Comparison of ENCODE assay signal across 8 mouse cellular contexts in the genomic region with DNA sequence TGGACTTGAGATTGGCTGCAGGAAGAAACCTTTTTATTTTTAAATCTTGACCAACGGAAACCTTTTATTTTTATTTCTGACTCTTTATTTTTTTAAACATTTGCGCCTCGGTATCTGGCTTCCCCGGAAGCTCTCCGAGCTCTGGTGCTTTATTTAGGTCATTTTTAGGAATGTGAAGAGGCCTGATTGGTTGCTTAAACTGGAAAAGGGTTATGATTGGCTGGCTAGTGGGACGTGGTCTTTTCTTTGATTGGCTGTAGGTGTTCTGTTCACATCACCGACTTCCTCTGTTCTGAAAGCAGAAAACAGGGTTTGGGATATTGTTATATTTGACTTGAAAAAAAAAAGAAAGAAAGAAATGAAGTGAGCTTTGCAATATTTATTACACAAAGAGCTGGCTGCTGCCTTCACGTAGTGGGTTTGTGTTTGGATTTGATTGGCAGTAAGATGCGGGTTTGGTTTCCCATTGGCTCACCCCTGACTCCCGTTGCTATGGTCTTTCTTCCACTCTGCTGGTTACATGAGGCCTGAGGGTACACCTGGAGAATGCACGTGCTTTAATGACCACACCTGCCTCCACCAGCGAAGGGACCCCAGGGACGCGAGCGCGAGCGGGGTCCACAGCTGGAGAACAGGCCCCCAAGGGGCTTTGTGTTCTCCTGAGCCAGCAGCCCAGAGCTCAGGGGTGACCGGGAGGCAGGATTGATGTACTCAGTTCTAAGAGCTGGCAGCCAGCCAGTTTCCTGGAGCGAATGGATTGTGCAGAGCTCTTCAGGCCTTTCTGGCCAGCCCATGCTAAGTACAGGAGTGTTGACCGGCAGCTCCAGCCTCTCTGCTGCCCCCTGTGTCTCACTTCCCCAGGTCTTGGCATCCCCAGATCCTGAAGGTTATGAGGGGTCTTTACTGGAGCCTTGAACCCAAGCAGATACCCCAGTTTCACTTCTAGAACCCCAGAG. TPM values are rescaled to one million over a fixed set of nuclear protein-coding genes. Genes with fewer than 3 reads are reported as not detected.
DNase-seq lines count a peak whose midpoint lies in the region; ATAC-seq lines count a peak whose summit lies in the region.

No protein-coding gene starts in this region.

- H3K9me3 ChIP-seq in hindbrain, embryonic 16.5 days (ENCODE audit: control insufficient read depth, low read length): no peaks in the 10 kb centered on the region; the same call in 1 of the 2 replicates
- H3K9me3 ChIP-seq in midbrain, embryonic 15.5 days: no peaks in the 10 kb centered on the region

- peaks cover 4% of the 10 kb centered on the region for H3K36me3 ChIP-seq in hindbrain, embryonic 16.5 days (ENCODE audit: control insufficient read depth, insufficient read depth, low read length)
- H3K36me3 ChIP-seq in midbrain, embryonic 15.5 days (replicated peaks): no peaks in the 10 kb centered on the region

- H3K4me3 ChIP-seq in hindbrain, embryonic 16.5 days (ENCODE audit: low read length): peak overlapping the region; percentile 21; the same call in 1 of the 2 replicates
- 0 out of 2 replicates have a peak overlapping the region, but pooled peaks have one; percentile 6 for H3K4me3 ChIP-seq in midbrain, embryonic 15.5 days

- H3K27ac ChIP-seq in hindbrain, embryonic 16.5 days (ENCODE audit: low read depth, low read length): peak overlapping the region; percentile 89
- H3K27ac ChIP-seq in midbrain, embryonic 15.5 days: peak overlapping the region; percentile 82

- ATAC-seq in hindbrain, embryonic 16.5 days: peak; percentile 70
- peak; percentile 27 for ATAC-seq in midbrain, embryonic 15.5 days (replicated peaks)
- no peak for ATAC-seq in megakaryocyte, adult 5-6 weeks (ENCODE audit: poor library complexity, severe bottlenecking)
- no peak for ATAC-seq in granulocyte monocyte progenitor cell, adult 5-6 weeks (replicated peaks; ENCODE audit: poor library complexity, severe bottlenecking)

- 30% methylated on average over 20 of the region's 20 CpGs for WGBS in hindbrain, embryonic 16.5 days
- WGBS in midbrain, embryonic 15.5 days: 46% methylated on average over 20 of the region's 20 CpGs

- no peaks in the 10 kb centered on the region for H3K27me3 ChIP-seq in hindbrain, embryonic 16.5 days (replicated peaks; ENCODE audit: control insufficient read depth, insufficient read depth, low read length)
- H3K27me3 ChIP-seq in midbrain, embryonic 15.5 days (replicated peaks): no peaks in the 10 kb centered on the region

- intact Hi-C loops in gastrocnemius, postnatal 14 days (cut with DNase I; ENCODE audit: low total_unique reads): no loop called here
- intact Hi-C loops in left cerebral cortex, postnatal 4 days (cut with DNase I): no loop called here

- peak overlapping the region; percentile 36; the same call in 1 of the 2 replicates for H3K9ac ChIP-seq in hindbrain, embryonic 16.5 days (ENCODE audit: low read depth, low read length)
- H3K9ac ChIP-seq in midbrain, embryonic 15.5 days: no peak overlapping the region

- DNase-seq in adrenal gland, adult 2 months: peak; percentile 63
- DNase-seq in cerebellum, adult 9-10 months: peak; percentile 93
- peak; percentile 81 for DNase-seq in gastrocnemius, postnatal 14 days
- DNase-seq in left cerebral cortex, postnatal 4 days: peak; percentile 94

- H3K4me2 ChIP-seq in hindbrain, embryonic 16.5 days (ENCODE audit: low read length): peak overlapping the region; percentile 54
- peak overlapping the region; percentile 40 for H3K4me2 ChIP-seq in midbrain, embryonic 15.5 days

- H3K4me1 ChIP-seq in hindbrain, embryonic 16.5 days (ENCODE audit: control insufficient read depth, insufficient read depth, low read depth, low read length): peaks cover 30% of the 10 kb centered on the region
- H3K4me1 ChIP-seq in midbrain, embryonic 15.5 days: peaks cover 33% of the 10 kb centered on the region

RNA-seq across cellular contexts. Expression of gene Clstn1, which starts 21.5 kb away (rescaled TPM):
- total RNA-seq in adrenal gland, adult 2 months (2021): 100 to 1,000 TPM in 1 of 2 experiments, 10 to 100 TPM in 1; 98.4 to 110 TPM
- polyA plus RNA-seq in adrenal gland, adult 2 months (2012; rRNA removed): 44.5 and 48.8 TPM in 2 replicates
- total RNA-seq in gastrocnemius, postnatal 14 days (2021): 10 to 100 TPM; 42.0 to 56.1 TPM
- polyA plus RNA-seq in hindbrain, embryonic 16.5 days (2015; fragmentation: Nextera tagmentation; extraction: Ambion mirVana): 60.4 and 66.6 TPM in 2 replicates
- total RNA-seq in left cerebral cortex, postnatal 4 days (2021): 100 to 1,000 TPM; 494 to 507 TPM
- polyA plus RNA-seq in midbrain, embryonic 15.5 days (2015; fragmentation: Nextera tagmentation; extraction: Ambion mirVana): 163 and 164 TPM in 2 replicates
- total RNA-seq in megakaryocyte, adult 5-6 weeks (2015): 0.64 and 0.74 TPM in 2 replicates
- 1.2 and 1.8 TPM in 2 replicates for total RNA-seq in megakaryocyte, adult 5-6 weeks (2017)
- 0.90 and 3.0 TPM in 2 replicates for total RNA-seq in granulocyte monocyte progenitor cell, adult 5-6 weeks (2014; fragmentation: Nextera tagmentation)
- total RNA-seq in granulocyte monocyte progenitor cell, adult 5-6 weeks (2017): 3.0 and 3.2 TPM in 2 replicates

RNA-seq across cellular contexts. Expression of gene Ctnnbip1, which starts 46.7 kb away (rescaled TPM):
- total RNA-seq in adrenal gland, adult 2 months (2021): 10 to 100 TPM; 19.4 to 25.3 TPM
- polyA plus RNA-seq in adrenal gland, adult 2 months (2012; rRNA removed): 26.2 and 26.4 TPM in 2 replicates
- 10 to 100 TPM; 40.4 to 41.3 TPM for total RNA-seq in gastrocnemius, postnatal 14 days (2021)
- polyA plus RNA-seq in hindbrain, embryonic 16.5 days (2015; fragmentation: Nextera tagmentation; extraction: Ambion mirVana): 98.6 and 106 TPM in 2 replicates
- 10 to 100 TPM; 94.7 to 99.4 TPM for total RNA-seq in left cerebral cortex, postnatal 4 days (2021)
- 99.5 and 106 TPM in 2 replicates for polyA plus RNA-seq in midbrain, embryonic 15.5 days (2015; fragmentation: Nextera tagmentation; extraction: Ambion mirVana)
- 6.2 and 8.4 TPM in 2 replicates for total RNA-seq in megakaryocyte, adult 5-6 weeks (2015)
- total RNA-seq in megakaryocyte, adult 5-6 weeks (2017): 9.7 and 10.8 TPM in 2 replicates
- total RNA-seq in granulocyte monocyte progenitor cell, adult 5-6 weeks (2014; fragmentation: Nextera tagmentation): 3.5 and 8.7 TPM in 2 replicates
- total RNA-seq in granulocyte monocyte progenitor cell, adult 5-6 weeks (2017): 2.8 and 4.6 TPM in 2 replicates

Comparison
In these comparisons a context has a peak if more than half of its experiments do, and no peak if none do; other contexts are left out.
1. ATAC-seq: peak in hindbrain, embryonic 16.5 days (single experiment) and midbrain, embryonic 15.5 days (single experiment); none in megakaryocyte, adult 5-6 weeks (single experiment) and granulocyte monocyte progenitor cell, adult 5-6 weeks (single experiment).
2. RNA of gene Clstn1, which starts 21.5 kb away (total RNA-seq): 494 to 507 TPM in left cerebral cortex, postnatal 4 days, 98.4 to 110 TPM in adrenal gland, adult 2 months and 42.0 to 56.1 TPM in gastrocnemius, postnatal 14 days; 0.90 to 3.2 TPM in granulocyte monocyte progenitor cell, adult 5-6 weeks and 0.64 to 1.8 TPM in megakaryocyte, adult 5-6 weeks; every median in the first group is over 10 times any median in the second.
3. Peak in every context shown above with its lines, with median percentiles within 50 percentile points of each other: DNase-seq.